Mouse (Mus musculus): ENCODE data around the gene Slc38a6. TPM values are rescaled to one million over a fixed set of nuclear protein-coding genes. Genes with fewer than 3 reads are reported as not detected.

Gene Slc38a6
- polyA plus RNA-seq, 1 experiment from 2014 or later: 5.5 TPM

- DNase-seq (ENCODE audit: low spot score) (no peak), ATAC-seq (replicated peaks; ENCODE audit: low FRiP score) (no peak)
- WGBS: 62% methylated on average over 12 of the region's 12 CpGs
- Histone ChIP-seq H3K27me3 (replicated peaks; ENCODE audit: control insufficient read depth, insufficient read depth, low read length) (no peaks in the 10 kb centered on the region), H3K36me3 (ENCODE audit: control insufficient read depth, insufficient read depth, low read length) (no peaks in the 10 kb centered on the region), H3K9me3 (ENCODE audit: control insufficient read depth, low read length) (no peaks in the 10 kb centered on the region), H3K9ac (ENCODE audit: low read depth, low read length) (no peak overlapping the region), H3K4me1 (replicated peaks; ENCODE audit: control insufficient read depth, insufficient read depth, low read length) (peaks cover 5% of the 10 kb centered on the region), H3K4me3 (ENCODE audit: low read depth, low read length) (no peak overlapping the region), H3K27ac (ENCODE audit: low read depth, low read length) (no peak overlapping the region), H3K4me2 (no peak overlapping the region)
These were observed 96.0 kb downstream of the Slc38a6 start for GRCm38 (mm10) chr12:73382290-73383178.

GRCm38 (mm10) chr12:73383179-73383510 is 96.6 kb downstream of the Slc38a6 start:
- no peak for ATAC-seq (replicated peaks; ENCODE audit: low FRiP score)
- DNase-seq (ENCODE audit: low spot score): no peak
- H3K4me1 ChIP-seq (replicated peaks; ENCODE audit: control insufficient read depth, insufficient read depth, low read length): peaks cover 5% of the 10 kb centered on the region
- 59% methylated on average over 5 of the region's 5 CpGs for WGBS
- H3K36me3 ChIP-seq (ENCODE audit: control insufficient read depth, insufficient read depth, low read length): no peaks in the 10 kb centered on the region
- no peak overlapping the region for H3K9ac ChIP-seq (ENCODE audit: low read depth, low read length)
- no peaks in the 10 kb centered on the region for H3K9me3 ChIP-seq (ENCODE audit: control insufficient read depth, low read length)
- no peaks in the 10 kb centered on the region for H3K27me3 ChIP-seq (replicated peaks; ENCODE audit: control insufficient read depth, insufficient read depth, low read length)
- H3K4me3 ChIP-seq (ENCODE audit: low read depth, low read length): no peak overlapping the region
- no peak overlapping the region for H3K4me2 ChIP-seq
- no peak overlapping the region for H3K27ac ChIP-seq (ENCODE audit: low read depth, low read length)

- 45% methylated on average over 3 of the region's 3 CpGs for WGBS
- Histone ChIP-seq H3K4me1 (replicated peaks; ENCODE audit: control insufficient read depth, insufficient read depth, low read length) (peaks cover 5% of the 10 kb centered on the region), H3K27me3 (replicated peaks; ENCODE audit: control insufficient read depth, insufficient read depth, low read length) (no peaks in the 10 kb centered on the region), H3K9ac (ENCODE audit: low read depth, low read length) (no peak overlapping the region), H3K27ac (ENCODE audit: low read depth, low read length) (no peak overlapping the region), H3K4me2 (no peak overlapping the region), H3K4me3 (ENCODE audit: low read depth, low read length) (no peak overlapping the region), H3K9me3 (ENCODE audit: control insufficient read depth, low read length) (no peaks in the 10 kb centered on the region), H3K36me3 (ENCODE audit: control insufficient read depth, insufficient read depth, low read length) (no peaks in the 10 kb centered on the region)
- DNase-seq (ENCODE audit: low spot score) (no peak), ATAC-seq (replicated peaks; ENCODE audit: low FRiP score) (no peak)
These were observed 97.3 kb downstream of the Slc38a6 start for GRCm38 (mm10) chr12:73383861-73384260.

GRCm38 (mm10) chr12:73384747-73385146 is 98.2 kb downstream of the Slc38a6 start:
- no peak overlapping the region for H3K27ac ChIP-seq (ENCODE audit: low read depth, low read length)

GRCm38 (mm10) chr12:73392507-73392906 is 105.9 kb downstream of the Slc38a6 start:
- Histone ChIP-seq H3K9me3 (ENCODE audit: control insufficient read depth, low read length) (no peaks in the 10 kb centered on the region), H3K27ac (ENCODE audit: low read depth, low read length) (no peak overlapping the region), H3K4me3 (ENCODE audit: low read depth, low read length) (no peak overlapping the region), H3K9ac (ENCODE audit: low read depth, low read length) (no peak overlapping the region), H3K36me3 (ENCODE audit: control insufficient read depth, insufficient read depth, low read length) (no peaks in the 10 kb centered on the region), H3K4me2 (no peak overlapping the region), H3K27me3 (replicated peaks; ENCODE audit: control insufficient read depth, insufficient read depth, low read length) (no peaks in the 10 kb centered on the region), H3K4me1 (replicated peaks; ENCODE audit: control insufficient read depth, insufficient read depth, low read length) (0 out of 2 replicates have a peak, but pooled peaks cover 2% of the 10 kb centered on the region)
- ATAC-seq (replicated peaks; ENCODE audit: low FRiP score) (no peak), DNase-seq (ENCODE audit: low spot score) (no peak)
- 77% methylated on average over 1 of the region's 1 CpGs for WGBS

More at GRCm38 (mm10) chr12:73384747-73385146, 98.2 kb downstream of the Slc38a6 start:
- no peaks in the 10 kb centered on the region for H3K9me3 ChIP-seq (ENCODE audit: control insufficient read depth, low read length)
- no peaks in the 10 kb centered on the region for H3K27me3 ChIP-seq (replicated peaks; ENCODE audit: control insufficient read depth, insufficient read depth, low read length)
- H3K36me3 ChIP-seq (ENCODE audit: control insufficient read depth, insufficient read depth, low read length): no peaks in the 10 kb centered on the region
- H3K4me2 ChIP-seq: no peak overlapping the region
- DNase-seq (ENCODE audit: low spot score) (no peak), ATAC-seq (replicated peaks; ENCODE audit: low FRiP score) (no peak)
- H3K9ac ChIP-seq (ENCODE audit: low read depth, low read length): no peak overlapping the region
- peaks cover 5% of the 10 kb centered on the region for H3K4me1 ChIP-seq (replicated peaks; ENCODE audit: control insufficient read depth, insufficient read depth, low read length)
- 23% methylated on average over 6 of the region's 6 CpGs for WGBS
- no peak overlapping the region for H3K4me3 ChIP-seq (ENCODE audit: low read depth, low read length)

- H3K9ac ChIP-seq (ENCODE audit: low read depth, low read length): no peak overlapping the region
- no peaks in the 10 kb centered on the region for H3K27me3 ChIP-seq (replicated peaks; ENCODE audit: control insufficient read depth, insufficient read depth, low read length)
- H3K36me3 ChIP-seq (ENCODE audit: control insufficient read depth, insufficient read depth, low read length): no peaks in the 10 kb centered on the region
- 0 out of 2 replicates have a peak, but pooled peaks cover 2% of the 10 kb centered on the region for H3K4me1 ChIP-seq (replicated peaks; ENCODE audit: control insufficient read depth, insufficient read depth, low read length)
- ATAC-seq (replicated peaks; ENCODE audit: low FRiP score): no peak
- H3K4me3 ChIP-seq (ENCODE audit: low read depth, low read length): no peak overlapping the region
- no peaks in the 10 kb centered on the region for H3K9me3 ChIP-seq (ENCODE audit: control insufficient read depth, low read length)
- H3K27ac ChIP-seq (ENCODE audit: low read depth, low read length): no peak overlapping the region
- no peak for DNase-seq (ENCODE audit: low spot score)
- H3K4me2 ChIP-seq: no peak overlapping the region
These were observed 106.4 kb downstream of the Slc38a6 start for GRCm38 (mm10) chr12:73393018-73393417.

- H3K36me3 ChIP-seq (ENCODE audit: control insufficient read depth, insufficient read depth, low read length): no peaks in the 10 kb centered on the region
- no peak for ATAC-seq (replicated peaks; ENCODE audit: low FRiP score)
- no peak overlapping the region for H3K4me2 ChIP-seq
- H3K27ac ChIP-seq (ENCODE audit: low read depth, low read length): no peak overlapping the region
- no peak overlapping the region for H3K9ac ChIP-seq (ENCODE audit: low read depth, low read length)
- H3K4me3 ChIP-seq (ENCODE audit: low read depth, low read length): no peak overlapping the region
- no peaks in the 10 kb centered on the region for H3K27me3 ChIP-seq (replicated peaks; ENCODE audit: control insufficient read depth, insufficient read depth, low read length)
- no peaks in the 10 kb centered on the region for H3K9me3 ChIP-seq (ENCODE audit: control insufficient read depth, low read length)
- WGBS: 51% methylated on average over 6 of the region's 6 CpGs
- 0 out of 2 replicates have a peak, but pooled peaks cover 2% of the 10 kb centered on the region for H3K4me1 ChIP-seq (replicated peaks; ENCODE audit: control insufficient read depth, insufficient read depth, low read length)
- no peak for DNase-seq (ENCODE audit: low spot score)
These were observed 107.3 kb downstream of the Slc38a6 start for GRCm38 (mm10) chr12:73393881-73394291.

GRCm38 (mm10) chr12:73394571-73394970 is 108.0 kb downstream of the Slc38a6 start:
- Histone ChIP-seq H3K36me3 (ENCODE audit: control insufficient read depth, insufficient read depth, low read length) (no peaks in the 10 kb centered on the region), H3K9ac (ENCODE audit: low read depth, low read length) (no peak overlapping the region), H3K4me3 (ENCODE audit: low read depth, low read length) (no peak overlapping the region), H3K4me2 (no peak overlapping the region), H3K27ac (ENCODE audit: low read depth, low read length) (no peak overlapping the region), H3K4me1 (replicated peaks; ENCODE audit: control insufficient read depth, insufficient read depth, low read length) (0 out of 2 replicates have a peak, but pooled peaks cover 2% of the 10 kb centered on the region), H3K9me3 (ENCODE audit: control insufficient read depth, low read length) (no peaks in the 10 kb centered on the region), H3K27me3 (replicated peaks; ENCODE audit: control insufficient read depth, insufficient read depth, low read length) (no peaks in the 10 kb centered on the region)
- WGBS: 83% methylated on average over 5 of the region's 5 CpGs
- no peak for DNase-seq (ENCODE audit: low spot score)
- no peak for ATAC-seq (replicated peaks; ENCODE audit: low FRiP score)

- H3K9ac ChIP-seq (ENCODE audit: low read depth, low read length): no peak overlapping the region
- no peak overlapping the region for H3K4me2 ChIP-seq
- H3K36me3 ChIP-seq (ENCODE audit: control insufficient read depth, insufficient read depth, low read length): no peaks in the 10 kb centered on the region
- ATAC-seq (replicated peaks; ENCODE audit: low FRiP score): no peak
- no peaks in the 10 kb centered on the region for H3K9me3 ChIP-seq (ENCODE audit: control insufficient read depth, low read length)
- no peak overlapping the region for H3K4me3 ChIP-seq (ENCODE audit: low read depth, low read length)
- no peaks in the 10 kb centered on the region for H3K4me1 ChIP-seq (replicated peaks; ENCODE audit: control insufficient read depth, insufficient read depth, low read length)
- no peaks in the 10 kb centered on the region for H3K27me3 ChIP-seq (replicated peaks; ENCODE audit: control insufficient read depth, insufficient read depth, low read length)
- no peak overlapping the region for H3K27ac ChIP-seq (ENCODE audit: low read depth, low read length)
- 59% methylated on average over 4 of the region's 4 CpGs for WGBS
- DNase-seq (ENCODE audit: low spot score): no peak
These were observed 112.8 kb downstream of the Slc38a6 start for GRCm38 (mm10) chr12:73399426-73399825.

All from liver, embryonic 11.5 days (tissue).